Mouse (Mus musculus) v-Abl transformed pro-B cells (cell line): Measurements from ENCODE around the gene Best1.

Experiments
- in situ Hi-C, 2 experiments: fragments of 400-800 bp; cut with MboI; formaldehyde crosslinking; loops; one replicate each; pipeline ENCODE4 v1.15.1; 2025; ENCODE audit not compliant: unreplicated experiment in 2 of 2

Gene Best1

GRCm38 (mm10) chr19:10029746-10030145 lies 28.3 kb upstream of the Best1 start:
- in situ Hi-C loops = loop anchor here (5.0 to 25.0 kb wide), 3 partner anchors 32 to 892 kb away; partner anchors contain the start of genes Asrgl1 (in 1 of the 2) and Fads1 (in 1 of the 2)

DNA sequence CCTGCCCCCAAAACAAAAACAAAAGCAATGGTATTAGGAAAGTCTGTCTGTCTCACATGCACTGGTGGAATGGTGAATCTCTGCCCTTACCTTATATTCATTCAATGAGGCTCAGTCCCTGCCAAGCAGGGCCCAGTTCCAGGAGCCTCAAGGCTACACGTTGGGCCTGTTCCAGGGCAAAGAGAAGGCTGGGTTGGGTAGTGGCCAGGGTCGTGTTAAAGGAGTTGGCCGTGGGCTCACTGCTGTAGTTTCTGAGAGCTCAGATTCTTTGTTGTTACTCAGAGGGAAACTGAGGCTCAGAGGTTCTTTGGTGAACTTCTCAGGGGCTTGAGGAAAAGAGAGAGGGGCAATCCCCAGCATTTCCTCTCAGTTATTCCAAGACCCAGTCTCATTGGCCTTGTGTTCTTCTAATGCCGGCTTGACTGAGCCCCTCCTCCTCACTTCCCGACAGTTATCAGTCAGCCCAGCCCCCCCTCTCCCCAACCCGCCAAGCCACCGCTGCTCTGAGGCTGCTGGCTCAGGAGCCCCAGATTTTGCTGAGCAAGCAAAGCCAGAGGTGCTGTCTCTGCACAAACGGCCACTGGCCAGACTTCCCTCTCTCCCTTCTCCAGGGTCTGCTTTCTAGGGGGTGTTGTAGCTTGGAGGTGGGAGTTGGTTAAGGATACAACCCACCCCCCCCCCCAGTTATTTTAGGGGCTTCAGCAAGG lies 23.9 kb upstream of the Best1 start:
- in situ Hi-C loops = loop anchor here in 1 of 2 experiments (25.0 kb wide), 1 partner anchor 888 kb away; the partner anchor contains the start of gene Asrgl1

DNA sequence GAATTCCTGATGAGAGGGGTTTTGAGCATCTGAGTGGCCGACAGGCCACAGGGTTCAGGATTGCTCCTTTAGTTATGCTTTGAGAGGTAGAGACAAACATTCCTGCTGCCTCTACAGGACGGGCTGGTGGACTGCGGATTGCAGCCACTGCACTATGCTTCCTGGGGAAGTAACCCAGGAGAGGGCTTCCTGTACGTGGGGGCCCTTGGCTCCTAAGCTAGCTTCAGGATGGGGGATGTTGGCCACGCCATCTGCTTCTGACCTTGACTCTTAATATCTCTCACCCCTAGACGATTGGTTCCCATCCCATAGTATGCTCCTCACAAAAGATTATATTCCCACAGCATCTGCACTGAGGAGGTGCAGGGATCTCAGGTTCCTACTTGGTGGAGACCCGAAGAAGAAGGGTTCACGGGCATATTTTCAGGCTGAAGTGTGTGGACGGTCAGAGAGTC lies 21.9 kb upstream of the Best1 start:
- in situ Hi-C loops = no loop called here

GRCm38 (mm10) chr19:10022414-10023303 lies 21.2 kb upstream of the Best1 start:
- in situ Hi-C loops = no loop called here

DNA sequence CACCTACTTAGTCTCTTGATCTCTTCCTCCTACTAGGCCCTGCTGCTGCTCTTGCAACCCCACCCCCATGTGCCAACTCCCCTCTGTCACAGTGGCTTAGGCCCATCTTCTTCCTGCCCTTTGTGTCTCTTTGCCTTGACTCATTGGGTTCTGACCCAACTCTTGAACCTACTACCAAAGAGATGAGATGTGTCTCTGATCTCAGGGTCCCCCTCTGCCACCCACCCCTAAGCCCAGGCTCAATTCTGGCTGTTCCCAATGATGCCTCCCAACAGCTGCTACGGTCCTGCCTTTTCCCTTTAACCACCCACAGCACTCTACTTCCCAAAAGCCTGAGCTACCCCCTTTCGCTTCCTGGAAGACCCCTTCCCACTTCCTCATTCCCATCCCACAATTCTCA lies 20.5 kb upstream of the Best1 start:
- in situ Hi-C loops = no loop called here

GRCm38 (mm10) chr19:10019214-10019760 lies 17.9 kb upstream of the Best1 start:
- in situ Hi-C loops = no loop called here

GRCm38 (mm10) chr19:10018527-10018818 lies 17.0 kb upstream of the Best1 start:
- in situ Hi-C loops = no loop called here

GRCm38 (mm10) chr19:10017637-10018526 lies 16.4 kb upstream of the Best1 start:
- in situ Hi-C loops = no loop called here

GRCm38 (mm10) chr19:10016151-10016550 lies 14.7 kb upstream of the Best1 start:
- in situ Hi-C loops = no loop called here

- in situ Hi-C loops = no loop called here
These were observed 14.0 kb upstream of the Best1 start for GRCm38 (mm10) chr19:10015442-10015841.

GRCm38 (mm10) chr19:10014824-10015223 lies 13.4 kb upstream of the Best1 start:
- in situ Hi-C loops = no loop called here

- in situ Hi-C loops = no loop called here
These were observed 12.5 kb upstream of the Best1 start for GRCm38 (mm10) chr19:10013913-10014312.

DNA sequence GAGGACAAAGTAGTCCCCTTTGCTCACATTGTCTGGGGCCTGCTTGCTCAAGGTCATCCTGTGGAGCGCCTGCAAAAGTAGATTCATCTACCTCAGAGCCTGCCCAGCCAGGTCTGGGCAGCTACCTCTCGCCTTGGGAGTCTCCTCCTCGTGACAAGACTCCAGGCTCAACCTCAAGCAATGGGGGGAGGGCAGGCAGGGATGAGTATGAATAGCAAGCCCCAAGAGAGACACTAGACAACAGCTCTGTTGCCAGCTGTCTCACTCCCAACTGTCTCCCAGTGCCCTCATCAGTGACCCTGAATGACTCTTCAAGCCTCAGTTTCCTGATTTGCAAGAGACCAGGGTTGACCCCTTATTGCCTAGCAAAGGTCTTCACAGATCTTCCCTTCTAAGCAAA lies 11.9 kb upstream of the Best1 start:
- in situ Hi-C loops = no loop called here

- in situ Hi-C loops = no loop called here
These were observed 11.4 kb upstream of the Best1 start for GRCm38 (mm10) chr19:10012827-10013278.

- in situ Hi-C loops = no loop called here
These were observed 10.0 kb upstream of the Best1 start for GRCm38 (mm10) chr19:10011408-10011807.

DNA sequence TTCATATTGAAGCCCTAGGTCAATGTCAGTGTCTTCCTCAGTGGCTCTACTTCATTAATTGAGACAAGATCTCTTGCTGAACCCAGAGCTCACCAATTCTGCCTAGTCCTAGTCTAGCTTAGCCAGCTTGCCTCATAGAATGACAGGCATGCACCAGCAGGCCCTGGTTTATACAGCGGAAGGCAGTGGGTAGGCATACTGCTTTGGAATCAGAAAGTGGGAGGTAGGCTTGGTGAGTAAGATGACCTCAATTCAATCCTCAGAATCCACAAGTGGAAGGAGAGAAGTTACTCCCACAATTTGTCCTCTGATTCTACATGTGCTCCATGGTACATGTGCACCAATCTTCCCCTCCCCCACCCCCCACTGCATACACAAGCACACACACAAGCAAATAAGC lies 2.3 kb upstream of the Best1 start:
- in situ Hi-C loops = loop anchor here (5.0 to 10.0 kb wide), 3 partner anchors 194 to 431 kb away; partner anchors contain the start of genes Fen1 (in 1 of the 2) and Tmem258 (in 1 of the 2)

DNA sequence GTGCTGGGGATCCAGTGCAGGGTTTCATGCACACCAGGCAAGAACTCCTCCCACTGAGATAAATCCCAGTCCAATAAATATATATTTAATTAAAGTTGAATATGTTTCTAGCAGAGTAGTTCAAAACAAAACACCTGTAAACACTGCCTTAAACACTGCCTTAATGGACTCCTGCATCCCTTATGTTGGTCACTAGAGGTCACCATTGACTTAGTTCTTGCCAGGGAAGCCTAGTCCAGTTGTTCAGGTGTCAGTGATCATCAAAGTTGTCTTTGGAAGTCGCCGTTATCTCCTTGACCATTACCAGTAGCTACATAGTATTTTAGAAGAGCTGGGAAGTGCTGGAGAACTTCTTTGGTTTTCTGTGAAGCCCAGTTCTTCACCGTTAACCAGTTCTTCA lies 1.1 kb downstream of the Best1 start:
- in situ Hi-C loops = loop anchor here (5.0 to 10.0 kb wide), 3 partner anchors 197 to 434 kb away; partner anchors contain the start of genes Fen1 (in 1 of the 2) and Tmem258 (in 1 of the 2)

- in situ Hi-C loops = loop anchor here (5.0 kb wide), 2 partner anchors 33 to 98 kb away; no protein-coding TSS in a partner anchor
These were observed 2.5 kb downstream of the Best1 start for GRCm38 (mm10) chr19:9998736-9999486.

GRCm38 (mm10) chr19:9998063-9998416 lies 3.4 kb downstream of the Best1 start:
- in situ Hi-C loops = loop anchor here (5.0 kb wide), 2 partner anchors 34 to 99 kb away; no protein-coding TSS in a partner anchor
